ENCODE assay signal across 16 mouse cellular contexts in genomic region chr2:169673786-169674185, GRCm38 (mm10). TPM values are rescaled to one million over a fixed set of nuclear protein-coding genes. Genes with fewer than 3 reads are reported as not detected.
DNase-seq lines count a peak whose midpoint lies in the region; ATAC-seq lines count a peak whose summit lies in the region.
"Had no signal": no experiment of that assay in that cellular context is flagged by ENCODE, and none has a peak within 500 bp of the region (broad histone marks: within the 10 kb centered on the region; RNA-seq: fewer than 3 reads in every experiment).

No protein-coding gene starts in this region.

- 68% methylated on average over 6 of the region's 6 CpGs for WGBS in hindbrain, embryonic 16.5 days
- 87% methylated on average over 6 of the region's 6 CpGs for WGBS in hindbrain, embryonic 11.5 days

- H3K4me3 ChIP-seq in hindbrain, embryonic 16.5 days (ENCODE audit: low read length): no peak overlapping the region
- no peak overlapping the region for H3K4me3 ChIP-seq in hindbrain, embryonic 11.5 days (ENCODE audit: low read depth, low read length)
- H3K4me3 ChIP-seq: forebrain, embryonic 12.5 days; hindbrain, embryonic 10.5 days had no signal

- DNase-seq in cerebellum, postnatal 10 days: peak; percentile 37 to 60
- no peak for DNase-seq in cerebellum, postnatal 4 days (ENCODE audit: low spot score in 2 of 2)
- DNase-seq in hindbrain, embryonic 11.5 days (ENCODE audit: low spot score): no peak
- peak; percentile 33 for DNase-seq in left cerebral cortex, postnatal 4 days
- no peak for DNase-seq in left cerebral cortex, postnatal 10 days (ENCODE audit: extremely low spot score in 1 of 2, low spot score in 2 of 2)
- peak; percentile 32 for DNase-seq in thymus, postnatal 4 days
- DNase-seq in thymus, adult 18-20 months: no peak
- DNase-seq: adrenal gland, adult 8-10 months; cerebellum, adult 2 months; embryo, embryonic 11 days; lung, postnatal 14 days had no signal

- H3K9ac ChIP-seq in hindbrain, embryonic 16.5 days (ENCODE audit: low read depth, low read length): no peak overlapping the region
- H3K9ac ChIP-seq in hindbrain, embryonic 11.5 days (ENCODE audit: low read depth, low read length): no peak overlapping the region
- H3K9ac ChIP-seq: forebrain, embryonic 12.5 days had no signal

- peaks cover 7% of the 10 kb centered on the region; the same call in 1 of the 2 replicates for H3K4me1 ChIP-seq in hindbrain, embryonic 16.5 days (ENCODE audit: control insufficient read depth, insufficient read depth, low read depth, low read length)
- H3K4me1 ChIP-seq in hindbrain, embryonic 11.5 days (replicated peaks; ENCODE audit: control insufficient read depth, insufficient read depth, low read length): no peaks in the 10 kb centered on the region
- H3K4me1 ChIP-seq: forebrain, embryonic 12.5 days had no signal

- no peaks in the 10 kb centered on the region for H3K27me3 ChIP-seq in hindbrain, embryonic 16.5 days (replicated peaks; ENCODE audit: control insufficient read depth, insufficient read depth, low read length)
- no peaks in the 10 kb centered on the region for H3K27me3 ChIP-seq in hindbrain, embryonic 11.5 days (ENCODE audit: control insufficient read depth, insufficient read depth, low read length)
- H3K27me3 ChIP-seq: forebrain, embryonic 12.5 days had no signal

- intact Hi-C loops in left cerebral cortex, postnatal 4 days (cut with DNase I): no loop called here
- intact Hi-C loops in left cerebral cortex, postnatal 10 days (cut with DNase I): no loop called here

- no peak overlapping the region for H3K4me2 ChIP-seq in hindbrain, embryonic 16.5 days (ENCODE audit: low read length)
- no peak overlapping the region for H3K4me2 ChIP-seq in hindbrain, embryonic 11.5 days (replicated peaks; ENCODE audit: low read depth, low read length)
- H3K4me2 ChIP-seq: forebrain, embryonic 12.5 days had no signal

- no peaks in the 10 kb centered on the region for H3K9me3 ChIP-seq in hindbrain, embryonic 16.5 days (ENCODE audit: control insufficient read depth, low read length)
- no peaks in the 10 kb centered on the region for H3K9me3 ChIP-seq in hindbrain, embryonic 11.5 days (ENCODE audit: control insufficient read depth, low read length)
- H3K9me3 ChIP-seq: forebrain, embryonic 12.5 days; hindbrain, embryonic 10.5 days had no signal

- 0 out of 2 replicates have a peak, but pooled peaks have one; percentile 20 for ATAC-seq in hindbrain, embryonic 16.5 days
- ATAC-seq in hindbrain, embryonic 11.5 days (ENCODE audit: low FRiP score): no peak

- H3K27ac ChIP-seq in hindbrain, embryonic 16.5 days (ENCODE audit: low read depth, low read length): no peak overlapping the region
- H3K27ac ChIP-seq in hindbrain, embryonic 11.5 days (ENCODE audit: low read depth, low read length): no peak overlapping the region
- H3K27ac ChIP-seq: forebrain, embryonic 12.5 days; hindbrain, embryonic 10.5 days had no signal

- H3K36me3 ChIP-seq in hindbrain, embryonic 16.5 days (ENCODE audit: control insufficient read depth, insufficient read depth, low read length): no peaks in the 10 kb centered on the region
- H3K36me3 ChIP-seq in hindbrain, embryonic 11.5 days (ENCODE audit: control insufficient read depth, insufficient read depth, low read length): no peaks in the 10 kb centered on the region
- H3K36me3 ChIP-seq: forebrain, embryonic 12.5 days; hindbrain, embryonic 10.5 days had no signal

RNA-seq across cellular contexts. Expression of gene Tshz2, which starts 41.0 kb away (rescaled TPM):
- 32.0 and 33.5 TPM in 2 replicates for polyA plus RNA-seq in hindbrain, embryonic 16.5 days (2015; fragmentation: Nextera tagmentation; extraction: Ambion mirVana)
- polyA plus RNA-seq in hindbrain, embryonic 11.5 days (2014; fragmentation: Nextera tagmentation; extraction: Ambion mirVana): 5.9 and 6.4 TPM in 2 replicates
- 10 to 100 TPM; 29.9 to 52.3 TPM for total RNA-seq in left cerebral cortex, postnatal 4 days (2021)
- total RNA-seq in left cerebral cortex, postnatal 10 days (2021): 10 to 100 TPM; 38.7 to 40.3 TPM
- total RNA-seq: megakaryocyte-erythroid progenitor cell, adult 5-6 weeks; monocyte, adult 5-6 weeks had no signal

Comparison
In these comparisons a context has a peak if more than half of its experiments do, and no peak if none do; other contexts are left out.
1. DNase-seq: peak in cerebellum, postnatal 10 days (2 of 2), left cerebral cortex, postnatal 4 days (single experiment) and thymus, postnatal 4 days (single experiment); none in cerebellum, postnatal 4 days (0 of 2), hindbrain, embryonic 11.5 days (single experiment), left cerebral cortex, postnatal 10 days (0 of 2) and thymus, adult 18-20 months (0 of 2).